Mouse (Mus musculus) c-Kit-positive CD71-positive TER-119-negative erythroid progenitor cells, embryonic 14.5 days (primary cell): ENCODE data around the gene Parm1.

Source experiments
- DNase-seq: peaks from one replicate; pipeline ENCODE4 v3.0.0-alpha.2; 2013; ENCODE audit warnings: low read depth

The Parm1 gene

DNA sequence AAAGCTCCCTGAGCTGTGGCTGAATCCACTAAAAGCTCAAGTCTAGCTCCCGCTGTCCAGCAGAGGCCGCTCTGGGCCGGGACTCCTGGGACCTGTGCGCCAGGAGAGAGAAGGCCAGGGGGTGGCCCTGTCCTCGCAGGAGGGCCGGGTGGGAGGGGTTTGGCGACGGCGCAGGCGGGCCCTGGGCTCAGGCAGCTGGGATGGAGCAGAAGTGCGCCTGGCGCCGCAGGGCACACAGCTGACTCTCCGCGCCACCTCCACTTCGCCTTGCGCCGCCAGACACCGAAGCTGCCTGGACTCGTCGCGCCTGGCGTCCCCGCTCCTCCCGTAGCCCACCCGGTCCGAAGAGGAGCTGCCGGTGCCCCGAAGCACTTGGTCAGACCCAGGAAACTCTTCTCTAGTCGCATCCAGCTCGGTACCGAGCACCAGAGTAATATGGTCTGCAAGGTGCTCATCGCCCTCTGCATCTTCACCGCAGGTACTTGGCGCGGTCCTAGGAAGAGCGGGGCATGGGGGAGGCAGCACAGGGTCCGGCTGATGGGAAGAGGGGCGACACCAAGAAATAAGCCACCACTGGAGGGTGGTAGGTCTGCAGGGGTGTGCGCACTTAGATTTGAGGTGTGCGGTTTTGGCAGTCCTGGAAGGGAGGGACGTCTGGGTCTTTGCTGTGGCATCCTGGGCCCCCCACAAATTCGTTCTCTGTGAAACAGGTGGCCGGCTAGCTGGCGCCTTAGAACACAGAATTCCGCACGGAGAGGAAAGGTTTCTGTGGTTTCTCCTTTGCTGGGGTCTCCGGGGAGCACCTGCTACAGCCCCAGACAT lies at the start of gene Parm1:
Gene Parm1, plus strand, starts transcription at position 136 of the 822 bp plus-strand sequence.
- DNase-seq = peak; percentile 56

DNA sequence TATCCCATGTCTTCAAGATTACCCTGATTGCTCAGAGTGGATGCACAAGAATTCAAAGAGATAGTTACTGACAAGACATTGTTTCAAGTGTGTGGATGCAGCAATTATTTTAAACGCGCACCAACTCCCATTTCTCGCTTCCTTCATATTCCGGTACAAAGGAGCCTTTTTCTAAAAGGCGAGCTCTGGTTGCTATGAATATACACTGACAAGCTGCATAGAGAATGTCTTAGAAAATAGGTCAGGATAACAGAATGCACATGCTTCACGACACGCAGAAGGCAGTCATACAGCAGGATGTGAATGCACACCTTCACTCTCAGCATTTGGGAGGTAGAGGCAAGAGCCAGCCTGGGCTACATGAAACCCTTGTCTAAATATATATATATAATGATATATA lies 42.2 kb upstream of the Parm1 start:
- no peak for DNase-seq

DNA sequence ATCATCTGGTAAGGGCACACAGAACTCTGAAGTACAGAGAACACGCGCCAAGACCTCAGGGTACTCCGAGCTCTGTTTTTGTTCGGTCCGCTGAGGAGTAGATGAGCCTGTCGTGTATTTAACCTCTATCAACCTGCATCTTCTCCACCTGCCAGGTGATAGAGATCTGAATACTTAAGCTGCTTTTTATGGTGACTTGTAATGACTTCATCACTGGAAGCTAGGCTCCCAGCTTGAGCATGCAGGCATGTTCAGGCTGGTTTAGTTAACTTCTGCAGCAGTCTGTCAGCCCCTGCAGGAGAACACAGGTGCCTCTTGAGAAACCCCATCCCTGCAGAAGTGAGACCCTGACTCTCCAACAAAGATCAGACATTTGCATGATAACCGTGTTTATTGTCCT lies 40.6 kb upstream of the Parm1 start:
- no peak for DNase-seq

DNA sequence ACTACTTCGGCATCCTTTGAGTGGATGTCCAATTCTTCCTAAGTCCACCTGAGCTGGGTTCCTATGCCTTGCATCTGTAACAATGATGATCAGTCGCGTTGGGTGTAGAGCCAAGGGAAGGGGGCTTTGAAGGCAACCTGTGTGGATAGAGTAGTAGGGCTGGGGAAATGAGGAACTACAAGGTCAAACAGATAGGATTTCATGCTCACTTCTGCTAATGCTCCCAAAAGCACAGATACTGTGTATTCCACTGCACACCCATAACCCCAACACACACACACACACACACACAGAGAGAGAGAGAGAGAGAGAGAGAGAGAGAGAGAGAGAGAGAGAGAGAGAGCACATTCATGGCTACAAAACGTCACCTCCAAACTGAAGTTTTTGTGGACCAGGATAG lies 38.7 kb upstream of the Parm1 start:
- DNase-seq = no peak

DNA sequence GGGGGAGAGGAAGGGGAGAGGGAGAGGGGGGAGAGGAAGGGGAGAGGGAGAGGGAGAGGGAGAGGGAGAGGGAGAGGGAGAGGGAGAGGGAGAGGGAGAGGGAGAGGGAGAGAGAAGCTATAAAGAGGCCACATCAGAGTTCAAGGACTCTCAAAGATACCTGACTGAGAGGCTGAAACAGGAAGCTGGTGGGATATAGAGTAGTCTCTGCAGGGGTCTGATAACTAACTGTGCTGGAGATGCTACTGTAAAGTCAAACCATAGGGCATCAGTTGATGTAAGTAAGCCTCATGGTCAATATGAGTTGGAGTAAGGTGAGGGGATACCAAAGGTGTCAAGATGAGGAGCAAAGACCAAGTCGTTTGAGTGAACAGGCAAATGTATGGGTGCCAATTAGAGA lies 37.3 kb upstream of the Parm1 start:
- DNase-seq = no peak

DNA sequence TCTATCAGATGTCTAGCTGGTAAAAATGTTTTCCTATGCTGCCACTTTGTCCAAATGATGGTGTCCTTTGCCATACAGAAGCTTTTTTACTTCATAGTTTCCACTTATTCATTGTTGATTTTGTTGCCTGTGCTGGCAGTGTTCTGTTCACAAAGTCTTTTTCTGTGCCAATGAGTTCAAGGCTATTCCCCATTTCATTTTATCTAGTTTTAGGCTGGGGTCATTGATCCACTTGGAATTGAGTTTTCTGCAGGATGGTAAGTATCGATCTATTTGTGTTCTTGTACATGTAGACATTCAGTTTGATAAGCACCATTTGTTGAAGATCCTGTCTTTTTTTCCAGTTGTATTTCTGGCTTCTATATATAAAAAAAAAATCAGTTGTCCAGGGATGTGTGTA lies 33.1 kb upstream of the Parm1 start:
- no peak for DNase-seq

DNA sequence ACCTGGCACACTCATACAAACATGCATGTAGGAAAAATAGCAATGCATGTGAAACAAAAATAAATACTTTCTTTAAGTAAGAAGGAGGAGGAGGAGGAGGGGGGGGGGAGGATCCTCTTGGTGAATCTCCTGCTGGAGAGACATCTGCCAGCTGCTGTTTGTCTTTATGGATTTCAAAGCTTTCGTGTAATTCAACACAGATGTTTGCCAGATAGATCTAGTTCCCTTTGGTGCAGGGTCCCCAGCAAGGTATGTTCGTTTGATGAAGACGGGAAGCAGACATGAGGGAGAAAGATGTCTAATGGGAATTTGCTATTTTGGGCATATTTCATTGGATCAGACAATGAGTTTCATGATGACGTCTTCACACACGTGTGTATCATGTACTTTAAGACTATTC lies 23.0 kb upstream of the Parm1 start:
- no peak for DNase-seq

DNA sequence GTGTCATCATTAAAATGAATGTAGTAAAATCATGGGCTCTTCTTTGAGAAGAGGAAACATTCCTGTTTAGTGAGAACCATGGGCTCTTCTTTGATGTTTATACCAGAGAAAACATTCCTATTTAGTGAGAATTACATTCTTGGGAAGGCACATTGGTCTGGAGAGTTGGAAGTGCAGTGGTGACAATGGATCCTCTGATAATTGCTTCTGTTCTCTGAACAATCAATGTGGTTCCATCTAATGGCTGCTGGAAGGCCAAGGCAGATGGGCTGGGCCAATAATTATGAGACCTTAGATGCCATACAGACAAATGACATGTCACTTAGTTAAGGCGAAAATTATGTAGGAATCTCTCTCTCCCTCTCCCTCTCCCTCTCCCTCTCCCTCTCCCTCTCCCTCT lies 16.1 kb upstream of the Parm1 start:
- DNase-seq = no peak

DNA sequence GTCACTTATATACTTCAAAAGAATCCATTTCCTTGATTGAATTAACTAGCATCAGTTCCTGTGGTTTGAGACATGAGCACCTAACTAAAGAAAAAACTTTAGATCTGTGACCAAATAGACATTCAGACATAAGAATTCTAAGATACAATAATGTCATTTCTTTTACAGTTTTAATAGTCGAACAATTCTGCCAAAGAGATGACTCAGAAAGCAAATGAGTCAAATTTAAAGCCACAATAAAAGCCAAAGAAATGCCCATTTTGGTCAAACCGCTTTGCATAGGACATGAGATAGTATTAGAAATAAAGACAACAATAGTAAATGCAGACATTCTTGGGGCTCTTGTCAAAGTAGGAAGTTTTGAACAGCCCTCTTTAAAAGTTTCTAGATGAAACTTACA lies 15.0 kb upstream of the Parm1 start:
- no peak for DNase-seq

DNA sequence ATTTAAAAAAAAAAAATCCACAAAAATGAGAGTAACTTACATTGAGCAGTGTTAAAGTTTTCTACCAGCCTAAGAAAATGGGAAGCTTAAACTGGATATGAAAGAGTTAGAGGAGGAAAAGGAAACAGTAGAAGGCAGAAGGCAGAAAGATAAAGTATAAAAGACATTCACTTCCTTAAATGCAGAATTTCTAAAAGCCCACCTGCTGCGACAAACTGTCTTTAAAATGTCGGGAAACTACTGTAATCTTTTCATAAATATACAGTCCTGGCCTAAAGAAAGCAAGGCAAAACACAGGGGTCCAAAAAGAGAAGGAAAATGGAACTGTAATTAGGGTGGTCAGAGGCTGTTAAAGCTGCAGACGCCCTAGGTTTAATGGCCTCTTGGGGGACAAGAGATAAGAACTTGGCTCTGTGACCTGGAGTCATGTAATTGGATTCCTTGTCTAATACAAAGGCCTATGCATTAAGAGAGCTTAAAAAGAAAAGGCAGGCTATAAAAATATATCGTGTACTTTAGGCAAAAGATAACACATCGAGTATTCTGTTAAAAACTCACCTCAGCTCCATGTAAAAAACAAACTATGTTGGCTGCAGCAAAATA lies 13.0 kb upstream of the Parm1 start:
- no peak for DNase-seq

DNA sequence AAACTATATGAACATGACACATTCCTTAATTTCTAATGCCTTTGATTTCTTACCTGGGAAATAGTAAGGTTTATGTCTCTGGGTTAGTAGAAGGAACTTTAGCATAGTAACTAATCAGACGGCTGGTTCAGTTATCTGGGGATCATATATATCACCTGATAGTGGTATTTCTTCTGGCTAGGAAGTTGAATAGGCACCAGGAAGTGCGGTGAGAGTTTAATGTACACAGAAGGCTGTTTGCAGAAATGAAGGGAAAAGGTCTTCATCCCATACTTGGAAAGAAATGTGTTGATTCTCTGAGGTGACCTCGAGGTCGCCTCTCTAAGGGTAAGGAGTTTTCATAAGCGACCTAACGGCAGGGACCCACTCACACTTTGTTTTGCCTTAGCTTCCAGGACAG lies 338 bp upstream of the Parm1 start:
- DNase-seq = no peak

DNA sequence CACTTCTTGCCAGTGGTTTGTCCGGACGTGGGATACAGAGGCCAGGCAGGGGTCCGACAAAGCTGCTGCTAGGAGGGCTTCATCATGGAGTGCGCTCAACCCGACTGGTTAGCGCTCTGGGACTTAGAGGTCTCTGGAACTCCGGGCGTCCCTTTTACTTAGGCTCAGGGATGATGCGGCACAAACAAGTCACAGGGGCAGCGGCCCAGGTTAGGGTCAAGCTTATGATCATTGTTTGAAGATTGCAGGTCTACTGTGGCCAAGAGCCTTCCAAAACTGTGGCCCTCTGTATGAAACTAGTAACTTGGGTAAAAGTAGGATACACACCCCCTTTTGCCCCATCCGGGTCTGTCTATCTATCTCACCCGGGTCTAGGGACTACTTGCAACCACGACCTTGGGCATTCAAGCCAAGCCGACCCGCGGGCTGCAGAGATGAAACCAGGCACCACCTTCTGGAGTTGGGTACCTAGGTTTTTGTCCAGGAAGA lies 931 bp downstream of the Parm1 start:
- no peak for DNase-seq

DNA sequence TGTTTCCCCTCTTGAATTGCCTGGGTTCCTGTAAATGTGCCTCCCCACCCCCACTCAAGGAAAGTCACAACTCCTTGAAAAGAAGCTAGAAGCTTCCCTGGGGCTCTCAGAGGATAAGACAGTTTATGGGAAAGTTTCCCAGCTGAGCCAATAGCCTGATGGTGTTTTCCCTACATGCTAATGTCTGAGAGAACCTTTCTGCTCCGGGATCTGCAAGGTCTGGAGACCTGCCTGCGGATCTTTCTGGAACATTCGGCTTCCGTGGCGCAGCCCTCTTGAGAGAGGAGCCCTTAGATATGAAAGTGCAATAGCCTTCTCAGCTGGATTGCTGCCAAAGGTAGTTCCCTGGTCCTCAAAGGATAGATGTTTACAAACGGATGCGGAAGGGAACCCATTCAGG lies 1.5 kb downstream of the Parm1 start:
- DNase-seq = no peak

DNA sequence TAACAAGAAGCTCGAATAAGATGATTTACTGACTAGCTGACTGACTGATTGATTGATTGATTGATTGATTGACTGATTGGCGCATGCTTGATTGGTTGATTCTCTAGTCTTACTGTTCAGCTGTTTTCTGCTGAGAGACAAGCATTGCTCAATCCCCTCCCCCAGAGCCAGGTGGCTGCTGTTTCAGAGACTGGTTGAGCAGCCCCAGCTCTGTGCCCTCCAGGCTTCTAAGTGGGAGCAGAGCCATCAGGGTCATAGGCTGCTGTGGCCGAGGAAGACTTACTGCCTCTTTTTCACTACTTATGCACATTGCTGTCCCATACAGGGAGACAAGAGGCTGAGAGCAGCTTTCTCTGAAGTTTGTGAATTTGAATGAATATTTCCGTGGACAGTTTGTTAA lies 2.1 kb downstream of the Parm1 start:
- DNase-seq = no peak

DNA sequence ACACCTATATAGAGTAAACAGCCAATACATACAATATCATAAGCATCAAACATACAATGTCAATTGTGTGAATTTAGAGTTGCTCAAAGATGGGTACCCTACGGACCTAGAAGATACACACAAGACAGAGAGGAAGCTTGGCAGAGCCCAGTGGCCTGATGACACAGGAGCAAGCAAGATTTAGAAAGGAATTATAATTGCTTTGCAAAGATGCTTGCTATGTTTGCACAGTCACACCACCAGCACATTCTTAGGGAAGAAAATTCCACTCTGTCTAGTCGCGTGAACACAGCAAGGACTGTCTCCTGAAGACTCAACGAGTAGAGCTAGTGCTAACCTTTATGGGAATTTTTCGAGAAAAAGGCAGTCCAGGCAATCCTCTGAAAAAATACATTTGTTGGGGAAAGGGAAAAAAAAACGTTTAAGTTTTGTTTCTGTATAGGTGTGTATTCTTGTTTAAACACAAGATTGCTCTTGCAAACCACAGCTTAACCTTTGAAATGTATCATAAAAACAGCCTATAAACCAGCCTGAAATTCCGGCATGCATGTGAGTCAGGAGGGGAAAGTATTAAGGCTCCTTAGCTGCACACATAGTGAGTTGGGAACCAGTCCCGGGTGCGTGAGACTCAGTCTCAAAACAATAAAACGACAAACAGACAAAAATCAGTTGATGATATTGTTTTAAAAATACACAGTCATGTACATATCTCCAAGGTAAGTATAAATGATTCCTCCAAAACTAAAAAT lies 15.5 kb downstream of the Parm1 start:
- no peak for DNase-seq

DNA sequence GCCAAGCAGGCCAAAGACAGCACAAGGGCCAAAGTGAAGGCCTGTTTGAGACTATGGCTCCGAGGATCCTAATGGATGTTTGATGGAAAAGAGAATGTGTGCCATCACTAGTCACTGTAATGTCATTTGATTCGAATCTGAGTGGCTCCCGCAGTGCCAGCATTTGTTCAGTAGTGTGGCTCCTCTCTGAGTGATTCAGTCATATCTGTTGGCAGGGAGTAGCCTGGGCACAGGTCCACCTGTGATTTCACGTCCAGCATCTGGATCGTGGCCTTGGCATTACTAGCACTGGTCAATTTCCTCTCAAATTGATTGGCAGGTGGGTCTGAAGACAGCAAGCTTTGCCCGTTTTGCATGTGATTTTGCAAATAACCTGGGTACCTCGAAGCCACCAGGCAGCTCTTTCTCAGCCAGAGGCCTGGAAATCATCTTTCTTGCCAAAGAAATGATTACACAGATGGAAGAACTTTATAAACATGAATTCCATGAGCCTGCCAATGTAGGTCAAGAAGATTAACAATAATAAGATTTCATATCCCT lies 41.7 kb downstream of the Parm1 start:
- no peak for DNase-seq

DNA sequence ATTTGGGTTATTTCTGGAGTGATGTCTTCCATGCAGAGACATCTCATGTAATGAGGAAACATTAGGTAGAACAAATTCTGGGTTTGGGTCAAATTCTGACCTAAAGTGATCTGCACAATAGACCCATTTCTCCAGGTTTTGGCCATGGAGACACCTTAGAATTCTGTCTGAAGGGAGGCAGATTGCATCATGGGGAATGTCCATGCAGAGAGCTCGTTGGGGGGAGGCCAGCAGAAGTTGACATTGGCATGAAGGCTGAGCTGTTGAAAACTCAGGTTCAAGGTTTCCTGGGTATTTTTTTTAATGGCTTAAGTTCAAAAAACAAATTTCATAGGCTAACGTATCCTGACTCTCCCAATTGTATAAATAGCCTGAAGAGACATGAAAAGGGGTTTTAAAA lies 42.3 kb downstream of the Parm1 start:
- DNase-seq = no peak

DNA sequence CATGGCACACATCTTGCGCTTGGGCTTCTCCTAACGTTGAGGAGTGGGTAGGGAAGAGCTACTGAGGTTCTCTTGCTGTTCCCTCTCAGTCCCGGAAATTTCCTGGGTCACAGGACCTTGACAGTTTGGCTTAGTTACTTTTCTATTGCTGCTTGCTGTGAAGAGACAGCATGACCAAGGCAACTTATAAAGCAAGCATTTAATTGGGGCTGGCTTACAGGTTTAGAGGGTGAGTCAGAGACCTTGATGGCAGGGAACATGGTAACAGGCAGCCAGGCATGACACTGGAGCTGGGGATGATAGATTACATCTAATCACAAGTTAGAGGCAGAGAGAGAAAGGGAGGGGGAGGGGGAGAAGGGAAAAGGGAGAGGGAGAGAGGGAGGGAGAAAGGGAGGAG lies 44.0 kb downstream of the Parm1 start:
- no peak for DNase-seq

DNA sequence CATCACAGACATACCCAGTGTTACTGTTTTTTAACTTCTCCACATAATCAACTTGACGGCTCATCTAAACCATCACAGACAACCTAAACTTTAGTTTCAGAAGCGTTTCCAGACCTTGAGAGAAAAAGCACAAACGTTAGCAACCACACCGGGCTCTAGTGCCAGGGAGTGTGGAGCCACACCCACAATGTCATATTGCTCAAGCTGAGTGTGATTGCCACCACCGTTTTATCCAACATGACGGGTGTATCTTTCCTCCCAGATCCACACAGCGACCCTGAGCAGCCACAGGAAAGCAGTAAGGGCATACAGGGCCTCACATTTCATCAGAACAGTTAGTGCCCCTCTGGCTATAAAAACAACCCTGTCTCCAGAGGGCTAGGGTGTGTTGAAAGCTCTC lies 45.1 kb downstream of the Parm1 start:
- DNase-seq = no peak

DNA sequence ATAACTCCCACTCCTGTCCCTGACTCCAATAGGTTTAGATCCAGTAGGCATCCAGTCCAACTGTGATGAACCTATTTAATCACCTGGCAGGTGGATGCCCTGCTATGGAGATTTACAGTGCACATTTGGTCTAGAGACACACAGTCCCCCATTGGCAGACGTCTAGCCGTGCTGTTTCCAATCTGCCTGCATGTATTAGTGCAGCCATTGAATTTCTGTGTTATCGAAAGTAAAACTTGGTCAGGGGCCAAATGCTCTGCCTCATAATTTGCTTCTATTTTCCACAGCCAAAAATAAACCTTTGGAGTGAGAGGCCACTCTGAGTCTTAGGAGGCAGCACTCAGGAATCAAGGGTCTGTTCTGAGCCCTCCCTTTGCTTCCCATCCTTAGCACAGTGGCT lies 46.6 kb downstream of the Parm1 start:
- no peak for DNase-seq

DNA sequence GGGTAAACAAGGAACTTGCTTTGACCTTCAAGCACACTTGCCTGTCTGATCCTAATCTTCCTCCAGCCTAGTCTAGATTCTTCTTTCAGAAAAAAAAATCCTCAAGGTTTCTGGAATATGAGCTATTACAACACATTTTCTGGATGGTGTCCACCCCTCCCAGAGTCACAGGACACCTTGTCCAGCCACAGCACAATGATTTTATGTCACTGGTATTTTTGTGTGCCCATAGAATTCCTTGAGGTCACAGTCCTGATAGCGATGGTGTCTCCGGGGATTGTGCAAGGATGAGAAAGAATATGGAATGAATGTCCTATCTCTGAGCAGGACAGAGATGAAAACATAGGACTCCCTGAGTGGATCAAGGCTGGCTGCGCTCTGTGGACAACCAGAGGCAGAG lies 48.0 kb downstream of the Parm1 start:
- no peak for DNase-seq

DNA sequence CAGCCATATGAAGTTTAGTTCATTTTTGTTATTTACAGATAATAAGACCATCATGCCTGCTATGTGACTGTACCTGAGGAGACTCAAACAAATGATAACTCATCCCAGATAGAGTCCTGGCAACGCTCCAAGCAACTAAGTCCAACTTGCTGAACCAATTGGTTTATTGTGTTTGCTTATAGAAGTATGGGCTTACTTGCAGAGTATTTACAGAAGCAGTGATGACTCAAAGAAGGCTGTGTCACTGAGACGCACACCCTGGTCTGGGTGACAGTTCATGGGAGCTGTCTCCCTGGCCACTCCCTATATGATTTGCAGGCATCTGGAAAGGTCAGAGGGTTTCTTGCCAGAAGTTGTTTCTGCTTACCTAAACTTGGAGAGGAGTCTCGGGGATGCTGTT lies 49.2 kb downstream of the Parm1 start:
- no peak for DNase-seq

DNA sequence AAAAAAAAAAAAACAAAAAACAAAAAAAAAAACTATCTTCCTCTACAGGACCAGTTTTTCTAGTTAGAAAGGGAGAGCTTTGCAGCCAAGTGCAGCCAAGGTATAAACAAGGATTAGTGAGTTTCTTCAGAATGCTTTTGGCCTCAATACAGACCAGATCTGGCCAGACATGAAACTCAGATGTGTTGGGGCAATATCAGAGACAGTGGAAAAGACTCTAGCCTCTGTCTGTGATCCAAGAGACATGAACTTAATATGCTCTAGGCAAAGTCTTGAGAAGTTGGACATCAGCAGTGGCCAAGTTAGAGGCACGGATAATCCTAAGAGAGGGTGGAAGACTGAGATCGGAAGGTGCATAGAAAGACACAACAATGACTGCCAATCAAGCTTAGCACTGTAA lies 56.8 kb downstream of the Parm1 start:
- no peak for DNase-seq
